Comparison of ENCODE assay signal across 8 mouse cellular contexts in genomic region chr5:116024327-116024739, GRCm38 (mm10). TPM values are rescaled to one million over a fixed set of nuclear protein-coding genes. Genes with fewer than 3 reads are reported as not detected.
DNase-seq lines count a peak whose midpoint lies in the region; ATAC-seq and TF ChIP-seq lines count a peak whose summit lies in the region.

Prkab1 (minus strand) TSS chr5:116024508.

- H3K36me3 ChIP-seq in embryonic facial prominence, embryonic 15.5 days = peaks cover 14% of the 10 kb centered on the region
- H3K36me3 ChIP-seq in kidney, embryonic 14.5 days (ENCODE audit: control insufficient read depth, insufficient read depth, low read length) = peaks cover 27% of the 10 kb centered on the region
- H3K36me3 ChIP-seq in limb, embryonic 15.5 days = peaks cover 31% of the 10 kb centered on the region

- no peaks in the 10 kb centered on the region; the same call in 1 of the 2 replicates for H3K4me1 ChIP-seq in bone marrow, adult 2 months (ENCODE audit: control insufficient read depth, insufficient read depth, low read length)
- H3K4me1 ChIP-seq in embryonic facial prominence, embryonic 15.5 days = peaks cover 17% of the 10 kb centered on the region
- H3K4me1 ChIP-seq in kidney, embryonic 14.5 days (ENCODE audit: control insufficient read depth, insufficient read depth, low read length) = peaks cover 4% of the 10 kb centered on the region; the same call in 1 of the 2 replicates
- H3K4me1 ChIP-seq in limb, embryonic 15.5 days = peaks cover 13% of the 10 kb centered on the region

- peak; percentile 93; the same call in 1 of the 2 replicates for TF ChIP-seq POLR2A in bone marrow, adult 2 months (IDR thresholded peaks at IDR 0.05; ENCODE audit: borderline replicate concordance, control insufficient read depth, low read depth, low read length)

- H3K4me3 ChIP-seq in bone marrow, adult 2 months (replicated peaks; ENCODE audit: control insufficient read depth, low read depth, low read length) = peak within 1 kb of the TSS; percentile 65
- peak within 1 kb of the TSS; percentile 91 for H3K4me3 ChIP-seq in embryonic facial prominence, embryonic 15.5 days (replicated peaks)
- H3K4me3 ChIP-seq in kidney, embryonic 14.5 days (ENCODE audit: low read length) = peak within 1 kb of the TSS; percentile 67
- H3K4me3 ChIP-seq in limb, embryonic 15.5 days = peak within 1 kb of the TSS; percentile 89

- peak within 1 kb of the TSS; percentile 80 for H3K4me2 ChIP-seq in embryonic facial prominence, embryonic 15.5 days (replicated peaks)
- peak within 1 kb of the TSS; percentile 63 for H3K4me2 ChIP-seq in kidney, embryonic 14.5 days (replicated peaks; ENCODE audit: low read depth, low read length)
- H3K4me2 ChIP-seq in limb, embryonic 15.5 days = peak within 1 kb of the TSS; percentile 77

- H3K27me3 ChIP-seq in embryonic facial prominence, embryonic 15.5 days = no peaks in the 10 kb centered on the region
- H3K27me3 ChIP-seq in kidney, embryonic 14.5 days (ENCODE audit: control insufficient read depth, insufficient read depth, low read length) = no peaks in the 10 kb centered on the region
- no peaks in the 10 kb centered on the region for H3K27me3 ChIP-seq in limb, embryonic 15.5 days

- peak within 1 kb of the TSS; percentile 91 for H3K27ac ChIP-seq in bone marrow, adult 2 months (ENCODE audit: control insufficient read depth, insufficient read depth, low read depth, low read length, poor library complexity)
- H3K27ac ChIP-seq in embryonic facial prominence, embryonic 15.5 days (replicated peaks) = peak within 1 kb of the TSS; percentile 89
- H3K27ac ChIP-seq in kidney, embryonic 14.5 days (ENCODE audit: low read depth, low read length) = peak within 1 kb of the TSS; percentile 75; the same call in 1 of the 2 replicates
- peak within 1 kb of the TSS; percentile 90 for H3K27ac ChIP-seq in limb, embryonic 15.5 days

- peak; percentile 98 for DNase-seq in 416B (ENCODE audit: low read depth)
- peak; percentile 93 to 96 for DNase-seq in heart, adult 9 months (ENCODE audit: low spot score in 2 of 2)
- DNase-seq in monocyte, adult 2 months (ENCODE audit: low read depth in 1 of 2, low spot score in 2 of 2) = peak; percentile 74 to 75
- peak; percentile 95 to 96 for DNase-seq in spleen, postnatal 36 days (ENCODE audit: low spot score in 2 of 2)

- peak; percentile 97 for ATAC-seq in embryonic facial prominence, embryonic 15.5 days (ENCODE audit: insufficient number of reproducible peaks, low FRiP score, low TSS enrichment, low read depth)
- ATAC-seq in kidney, embryonic 14.5 days (ENCODE audit: low FRiP score, low TSS enrichment) = peak; percentile 98
- peak; percentile 97 for ATAC-seq in limb, embryonic 15.5 days (ENCODE audit: insufficient number of reproducible peaks, low FRiP score, low TSS enrichment, low read depth)

- no peaks in the 10 kb centered on the region for H3K9me3 ChIP-seq in embryonic facial prominence, embryonic 15.5 days (replicated peaks)
- H3K9me3 ChIP-seq in kidney, embryonic 14.5 days (ENCODE audit: control insufficient read depth, low read length) = no peaks in the 10 kb centered on the region
- no peaks in the 10 kb centered on the region for H3K9me3 ChIP-seq in limb, embryonic 15.5 days

- WGBS in bone marrow, adult 2 months = under 1% methylated on average over 46 of the region's 46 CpGs
- under 1% methylated on average over 46 of the region's 46 CpGs for WGBS in embryonic facial prominence, embryonic 15.5 days
- 0% methylated on average over 39 of the region's 46 CpGs for WGBS in kidney, embryonic 14.5 days
- under 1% methylated on average over 41 of the region's 46 CpGs for WGBS in limb, embryonic 15.5 days

- peak within 1 kb of the TSS; percentile 49 for H3K9ac ChIP-seq in embryonic facial prominence, embryonic 15.5 days
- H3K9ac ChIP-seq in kidney, embryonic 14.5 days (ENCODE audit: low read depth, low read length) = peak within 1 kb of the TSS; percentile 74
- peak within 1 kb of the TSS; percentile 83 for H3K9ac ChIP-seq in limb, embryonic 15.5 days

- peak; percentile 67 for TF ChIP-seq CTCF in bone marrow, adult 2 months (IDR thresholded peaks at IDR 0.05; ENCODE audit: control insufficient read depth, insufficient read depth, low read length)

RNA-seq across cellular contexts. Expression of gene Prkab1, which starts in this region (rescaled TPM):
- 43.5 and 64.1 TPM in 2 replicates for polyA plus RNA-seq in bone marrow, adult 2 months (2011; ENCODE audit: insufficient read depth, insufficient read length, low replicate concordance, missing spikeins)
- polyA plus RNA-seq in embryonic facial prominence, embryonic 15.5 days (2015; fragmentation: Nextera tagmentation; extraction: Ambion mirVana) = 62.8 and 68.6 TPM in 2 replicates
- 60.9 and 85.5 TPM in 2 replicates for polyA plus RNA-seq in kidney, embryonic 14.5 days (2014; fragmentation: Nextera tagmentation; extraction: Ambion mirVana)
- 58.6 and 61.3 TPM in 2 replicates for polyA plus RNA-seq in limb, embryonic 15.5 days (2015; fragmentation: Nextera tagmentation; extraction: Ambion mirVana)

Comparison
In these comparisons a context has a peak if more than half of its experiments do, and no peak if none do; other contexts are left out.
1. Peak in every context shown above with its lines: DNase-seq, ATAC-seq, H3K4me3 ChIP-seq and H3K27ac ChIP-seq.